Mouse (Mus musculus): Measurements from ENCODE around the gene Hist1h4h. TPM values are rescaled to one million over a fixed set of nuclear protein-coding genes. Genes with fewer than 3 reads are reported as not detected.

The Hist1h4h gene
- polyA plus RNA-seq, 1 experiment = 16.9 TPM

- Histone ChIP-seq H3K4me1 (ENCODE audit: control insufficient read depth, insufficient read depth, low read length) (no peaks in the 10 kb centered on the region), H3K27me3 (ENCODE audit: control insufficient read depth, insufficient read depth, low read length, poor library complexity, severe bottlenecking) (no peaks in the 10 kb centered on the region), H3K27ac (ENCODE audit: insufficient read depth, low read length) (peak overlapping the region; percentile 78), H3K9me3 (replicated peaks; ENCODE audit: control insufficient read depth, insufficient read depth, low read length, poor library complexity, severe bottlenecking) (no peaks in the 10 kb centered on the region), H3K9ac (ENCODE audit: low read depth, poor library complexity, severe bottlenecking) (peak overlapping the region; percentile 96), H3K36me3 (ENCODE audit: control insufficient read depth, insufficient read depth, low read length, poor library complexity, severe bottlenecking) (no peaks in the 10 kb centered on the region), H3K4me3 (ENCODE audit: low read depth, low read length) (peak overlapping the region; percentile 34)
- TF ChIP-seq CTCF (IDR thresholded peaks at IDR 0.05; ENCODE audit: low read depth, low read length) (no peak), POLR2A (IDR thresholded peaks at IDR 0.05; ENCODE audit: insufficient read depth, low read length) (no peak), EP300 (IDR thresholded peaks at IDR 0.05; ENCODE audit: insufficient read depth, low read depth, low read length) (no peak)
Measured at GRCm38 (mm10) chr13:23519416-23519815, 11.4 kb upstream of the Hist1h4h start.

DNA sequence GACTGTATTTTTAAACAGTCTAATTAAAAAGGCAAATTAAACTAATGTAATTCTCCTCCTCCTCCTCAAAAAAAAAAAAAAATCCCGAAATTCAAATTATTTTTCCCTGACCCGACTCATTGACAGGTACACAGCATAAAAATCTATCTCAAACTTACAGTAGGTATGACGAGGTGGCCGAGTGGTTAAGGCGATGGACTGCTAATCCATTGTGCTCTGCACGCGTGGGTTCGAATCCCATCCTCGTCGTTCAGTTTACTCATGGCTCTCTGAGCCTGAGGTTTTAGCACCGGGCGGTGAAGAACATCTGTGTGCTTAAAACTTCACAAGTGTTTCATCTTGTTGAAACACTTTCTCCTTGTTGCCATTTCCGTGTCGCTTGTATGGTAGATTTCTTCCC is 9.1 kb upstream of the Hist1h4h start:
- Histone ChIP-seq H3K27ac (ENCODE audit: insufficient read depth, low read length) (no peak overlapping the region), H3K9ac (ENCODE audit: low read depth, poor library complexity, severe bottlenecking) (peak overlapping the region; percentile 58; the same call in 1 of the 2 replicates), H3K4me3 (ENCODE audit: low read depth, low read length) (no peak overlapping the region), H3K27me3 (ENCODE audit: control insufficient read depth, insufficient read depth, low read length, poor library complexity, severe bottlenecking) (no peaks in the 10 kb centered on the region), H3K36me3 (ENCODE audit: control insufficient read depth, insufficient read depth, low read length, poor library complexity, severe bottlenecking) (no peaks in the 10 kb centered on the region), H3K9me3 (replicated peaks; ENCODE audit: control insufficient read depth, insufficient read depth, low read length, poor library complexity, severe bottlenecking) (no peaks in the 10 kb centered on the region), H3K4me1 (ENCODE audit: control insufficient read depth, insufficient read depth, low read length) (no peaks in the 10 kb centered on the region)
- TF ChIP-seq EP300 (IDR thresholded peaks at IDR 0.05; ENCODE audit: insufficient read depth, low read depth, low read length) (0 out of 2 replicates have a peak, but pooled peaks have one; percentile 12), POLR2A (IDR thresholded peaks at IDR 0.05; ENCODE audit: insufficient read depth, low read length) (no peak), CTCF (IDR thresholded peaks at IDR 0.05; ENCODE audit: low read depth, low read length) (no peak)

DNA sequence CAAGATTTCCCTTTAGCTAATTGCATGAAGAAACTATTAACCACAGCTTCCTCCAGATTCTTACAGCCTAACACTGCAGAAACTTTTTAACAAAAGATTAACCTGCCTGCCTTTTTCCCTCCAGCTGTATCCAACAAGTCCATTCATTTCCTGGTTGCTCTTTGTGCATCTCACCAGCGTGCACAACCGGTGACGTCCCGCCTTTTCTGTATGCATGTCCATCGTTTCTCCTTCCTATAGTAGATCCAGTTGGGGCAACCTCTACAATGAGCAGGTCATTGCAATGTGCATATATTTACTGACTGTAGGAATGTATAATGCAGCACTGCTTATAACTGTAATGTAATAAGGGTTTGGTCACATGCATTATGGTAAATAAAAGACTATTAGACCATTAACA is 6.9 kb upstream of the Hist1h4h start:
- no peaks in the 10 kb centered on the region for H3K36me3 ChIP-seq (ENCODE audit: control insufficient read depth, insufficient read depth, low read length, poor library complexity, severe bottlenecking)
- no peak overlapping the region for H3K4me3 ChIP-seq (ENCODE audit: low read depth, low read length)
- H3K9ac ChIP-seq (ENCODE audit: low read depth, poor library complexity, severe bottlenecking) = no peak overlapping the region
- no peak overlapping the region for H3K27ac ChIP-seq (ENCODE audit: insufficient read depth, low read length)
- TF ChIP-seq POLR2A (IDR thresholded peaks at IDR 0.05; ENCODE audit: insufficient read depth, low read length) (no peak), CTCF (IDR thresholded peaks at IDR 0.05; ENCODE audit: low read depth, low read length) (no peak), EP300 (IDR thresholded peaks at IDR 0.05; ENCODE audit: insufficient read depth, low read depth, low read length) (no peak)
- no peaks in the 10 kb centered on the region for H3K27me3 ChIP-seq (ENCODE audit: control insufficient read depth, insufficient read depth, low read length, poor library complexity, severe bottlenecking)
- no peaks in the 10 kb centered on the region for H3K9me3 ChIP-seq (replicated peaks; ENCODE audit: control insufficient read depth, insufficient read depth, low read length, poor library complexity, severe bottlenecking)
- no peaks in the 10 kb centered on the region for H3K4me1 ChIP-seq (ENCODE audit: control insufficient read depth, insufficient read depth, low read length)

DNA sequence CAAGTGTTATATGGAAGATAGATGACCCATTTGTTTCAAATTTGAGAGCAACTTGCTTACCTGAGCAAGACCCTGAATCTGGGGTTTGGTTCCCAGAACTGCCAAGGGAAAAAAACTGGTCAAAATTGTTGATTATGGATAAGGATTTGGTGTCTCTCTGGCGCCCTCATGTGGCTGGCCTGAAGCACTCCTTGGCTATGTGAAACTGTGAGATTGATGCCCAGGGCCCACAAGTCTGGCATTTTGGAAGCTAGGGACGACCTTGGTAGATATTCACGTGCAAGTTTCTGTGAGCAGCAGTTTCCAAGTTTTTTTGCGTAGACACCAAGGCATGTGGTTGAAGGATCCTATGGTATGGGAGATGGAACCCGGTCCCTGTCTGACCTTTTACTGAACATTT is 6.2 kb upstream of the Hist1h4h start:
- H3K9ac ChIP-seq (ENCODE audit: low read depth, poor library complexity, severe bottlenecking) = no peak overlapping the region
- TF ChIP-seq CTCF (IDR thresholded peaks at IDR 0.05; ENCODE audit: low read depth, low read length) (peak; percentile 72), EP300 (IDR thresholded peaks at IDR 0.05; ENCODE audit: insufficient read depth, low read depth, low read length) (no peak), POLR2A (IDR thresholded peaks at IDR 0.05; ENCODE audit: insufficient read depth, low read length) (no peak)

GRCm38 (mm10) chr13:23525901-23526300 is 4.9 kb upstream of the Hist1h4h start:
- Histone ChIP-seq H3K27ac (ENCODE audit: insufficient read depth, low read length) (no peak overlapping the region; the same call in 1 of the 2 replicates), H3K9ac (ENCODE audit: low read depth, poor library complexity, severe bottlenecking) (peak overlapping the region; percentile 90)

More for the DNA sequence above, 6.2 kb upstream of the Hist1h4h start:
- Histone ChIP-seq H3K27me3 (ENCODE audit: control insufficient read depth, insufficient read depth, low read length, poor library complexity, severe bottlenecking) (no peaks in the 10 kb centered on the region), H3K4me1 (ENCODE audit: control insufficient read depth, insufficient read depth, low read length) (no peaks in the 10 kb centered on the region), H3K27ac (ENCODE audit: insufficient read depth, low read length) (no peak overlapping the region), H3K9me3 (replicated peaks; ENCODE audit: control insufficient read depth, insufficient read depth, low read length, poor library complexity, severe bottlenecking) (no peaks in the 10 kb centered on the region), H3K36me3 (ENCODE audit: control insufficient read depth, insufficient read depth, low read length, poor library complexity, severe bottlenecking) (no peaks in the 10 kb centered on the region), H3K4me3 (ENCODE audit: low read depth, low read length) (no peak overlapping the region)

GRCm38 (mm10) chr13:23526312-23526711 is 4.5 kb upstream of the Hist1h4h start:
- 0 out of 2 replicates have a peak, but pooled peaks have one; percentile 8 for TF ChIP-seq EP300 (IDR thresholded peaks at IDR 0.05; ENCODE audit: insufficient read depth, low read depth, low read length)
- TF ChIP-seq POLR2A (IDR thresholded peaks at IDR 0.05; ENCODE audit: insufficient read depth, low read length) = no peak
- no peak overlapping the region for H3K27ac ChIP-seq (ENCODE audit: insufficient read depth, low read length)
- H3K9me3 ChIP-seq (replicated peaks; ENCODE audit: control insufficient read depth, insufficient read depth, low read length, poor library complexity, severe bottlenecking) = no peaks in the 10 kb centered on the region
- H3K4me1 ChIP-seq (ENCODE audit: control insufficient read depth, insufficient read depth, low read length) = no peaks in the 10 kb centered on the region
- H3K9ac ChIP-seq (ENCODE audit: low read depth, poor library complexity, severe bottlenecking) = peak overlapping the region; percentile 90
- no peaks in the 10 kb centered on the region for H3K27me3 ChIP-seq (ENCODE audit: control insufficient read depth, insufficient read depth, low read length, poor library complexity, severe bottlenecking)
- H3K36me3 ChIP-seq (ENCODE audit: control insufficient read depth, insufficient read depth, low read length, poor library complexity, severe bottlenecking) = no peaks in the 10 kb centered on the region
- H3K4me3 ChIP-seq (ENCODE audit: low read depth, low read length) = peak overlapping the region; percentile 88

More at GRCm38 (mm10) chr13:23525901-23526300, 4.9 kb upstream of the Hist1h4h start:
- Histone ChIP-seq H3K9me3 (replicated peaks; ENCODE audit: control insufficient read depth, insufficient read depth, low read length, poor library complexity, severe bottlenecking) (no peaks in the 10 kb centered on the region), H3K36me3 (ENCODE audit: control insufficient read depth, insufficient read depth, low read length, poor library complexity, severe bottlenecking) (no peaks in the 10 kb centered on the region), H3K4me1 (ENCODE audit: control insufficient read depth, insufficient read depth, low read length) (no peaks in the 10 kb centered on the region), H3K27me3 (ENCODE audit: control insufficient read depth, insufficient read depth, low read length, poor library complexity, severe bottlenecking) (no peaks in the 10 kb centered on the region), H3K4me3 (ENCODE audit: low read depth, low read length) (peak overlapping the region; percentile 88)
- TF ChIP-seq EP300 (IDR thresholded peaks at IDR 0.05; ENCODE audit: insufficient read depth, low read depth, low read length) (no peak), CTCF (IDR thresholded peaks at IDR 0.05; ENCODE audit: low read depth, low read length) (no peak)
